Mouse (Mus musculus) hindbrain, embryonic 15.5 days (tissue): ENCODE measurements around the gene Cox5b. TPM values are rescaled to one million over a fixed set of nuclear protein-coding genes. Genes with fewer than 3 reads are reported as not detected.
"Not testable (repeated sequence)": the region's sequence is repeated elsewhere in the genome, so short reads cannot be mapped to it uniquely, and the experiment has no call there.

Experiments used
- ATAC-seq: fragments of 200-750 bp; cut with Nextera tagmentation; 2 replicates; pipeline ENCODE4 v1.8.0; 2017; ENCODE audit warnings: low read depth, moderate number of reproducible peaks, moderate TSS enrichment; ENCODE audit not compliant: low FRiP score
- H3K27ac ChIP-seq: fragments of 300-500 bp; sonication (generic); replicated peaks from 2 replicates; pipeline ENCODE4 v1.5.1; 2015; ENCODE audit warnings: mild to moderate bottlenecking, inconsistent platforms
- H3K27me3 ChIP-seq: fragments of 300-500 bp; sonication (generic); 2 replicates; pipeline ENCODE4 v1.6.1; 2015; ENCODE audit warnings: control low read depth, inconsistent platforms
- H3K36me3 ChIP-seq: fragments of 300-500 bp; sonication (generic); 2 replicates; pipeline ENCODE4 v1.6.1; 2015; ENCODE audit warnings: control low read depth, inconsistent platforms
- H3K4me1 ChIP-seq: fragments of 300-500 bp; sonication (generic); replicated peaks from 2 replicates; pipeline ENCODE4 v1.6.1; 2015; ENCODE audit warnings: control low read depth, inconsistent platforms
- H3K4me2 ChIP-seq: fragments of 300-500 bp; sonication (generic); 2 replicates; pipeline ENCODE4 v1.6.1; 2015; ENCODE audit warnings: moderate library complexity, mild to moderate bottlenecking, inconsistent platforms
- H3K4me3 ChIP-seq: fragments of 300-500 bp; sonication (generic); 2 replicates; pipeline ENCODE4 v1.5.1; 2015; ENCODE audit warnings: mild to moderate bottlenecking, inconsistent platforms
- H3K9ac ChIP-seq: fragments of 300-500 bp; sonication (generic); 2 replicates; pipeline ENCODE4 v1.6.1; 2015; ENCODE audit warnings: inconsistent platforms
- H3K9me3 ChIP-seq: fragments of 300-500 bp; sonication (generic); 2 replicates; pipeline ENCODE4 v1.6.1; 2016; ENCODE audit warnings: control low read depth, inconsistent platforms
- WGBS: fragments of 180-500 bp; shearing (Covaris S2); methylation state at CpG from one replicate; pipeline ENCODE4 v1.1.7; 2015; 5-methylcytosine and 5-hydroxymethylcytosine counted together
- polyA plus RNA-seq: library from polyadenylated mRNA; unstranded; fragments of >200 nt; fragmentation: Nextera tagmentation; extraction: Ambion mirVana; gene quantifications from 2 replicates; pipeline ENCODE4 v1.2.1, GENCODE M21; 2015

Gene Cox5b
- polyA plus RNA-seq, 1 experiment from 2014 or later, result 713 TPM

GRCm38 (mm10) chr1:36665934-36666333, 25.3 kb upstream of the Cox5b start:
- H3K4me2 ChIP-seq, result no peak overlapping the region
- 61% methylated on average over 4 of the region's 4 CpGs for WGBS

GRCm38 (mm10) chr1:36668007-36668406, 23.2 kb upstream of the Cox5b start:
- WGBS, result 69% methylated on average over 4 of the region's 4 CpGs
- not testable (repeated sequence) for H3K4me2 ChIP-seq, H3K9ac ChIP-seq, H3K27me3 ChIP-seq, H3K27ac ChIP-seq, ATAC-seq, H3K9me3 ChIP-seq, H3K4me1 ChIP-seq, H3K36me3 ChIP-seq, H3K4me3 ChIP-seq

More at GRCm38 (mm10) chr1:36665934-36666333, 25.3 kb upstream of the Cox5b start:
- Histone ChIP-seq H3K9ac (no peak overlapping the region), H3K36me3 (no peaks in the 10 kb centered on the region), H3K27ac (no peak overlapping the region), H3K9me3 (no peaks in the 10 kb centered on the region), H3K4me1 (no peaks in the 10 kb centered on the region), H3K4me3 (no peak overlapping the region), H3K27me3 (no peaks in the 10 kb centered on the region)
- no peak for ATAC-seq

- no peaks in the 10 kb centered on the region for H3K4me1 ChIP-seq
- no peak overlapping the region for H3K4me3 ChIP-seq
- no peaks in the 10 kb centered on the region for H3K36me3 ChIP-seq
- H3K4me2 ChIP-seq, result no peak overlapping the region
- ATAC-seq, result no peak
- no peaks in the 10 kb centered on the region for H3K9me3 ChIP-seq
- H3K9ac ChIP-seq, result no peak overlapping the region
- no peak overlapping the region for H3K27ac ChIP-seq
- no peaks in the 10 kb centered on the region for H3K27me3 ChIP-seq
- WGBS, result 83% methylated on average over 4 of the region's 4 CpGs
Measured at GRCm38 (mm10) chr1:36670256-36670655, 21.0 kb upstream of the Cox5b start.

- no peaks in the 10 kb centered on the region for H3K36me3 ChIP-seq
- H3K9ac ChIP-seq, result no peak overlapping the region
- WGBS, result 93% methylated on average over 10 of the region's 10 CpGs
- H3K4me3 ChIP-seq, result no peak overlapping the region
- no peaks in the 10 kb centered on the region for H3K9me3 ChIP-seq
- H3K4me1 ChIP-seq, result no peaks in the 10 kb centered on the region
- no peaks in the 10 kb centered on the region for H3K27me3 ChIP-seq
- no peak overlapping the region for H3K27ac ChIP-seq
- no peak overlapping the region for H3K4me2 ChIP-seq
- ATAC-seq, result no peak
Measured at GRCm38 (mm10) chr1:36671260-36671659, 20.0 kb upstream of the Cox5b start.

- Histone ChIP-seq H3K4me1 (no peaks in the 10 kb centered on the region), H3K27ac (no peak overlapping the region), H3K9me3 (no peaks in the 10 kb centered on the region), H3K4me3 (no peak overlapping the region), H3K27me3 (no peaks in the 10 kb centered on the region), H3K36me3 (no peaks in the 10 kb centered on the region), H3K9ac (no peak overlapping the region), H3K4me2 (no peak overlapping the region)
- WGBS, result 44% methylated on average over 16 of the region's 16 CpGs
- ATAC-seq, result no peak
Measured at GRCm38 (mm10) chr1:36672648-36673350, 18.4 kb upstream of the Cox5b start.

GRCm38 (mm10) chr1:36674936-36675335, 16.3 kb upstream of the Cox5b start:
- Histone ChIP-seq H3K9me3 (no peaks in the 10 kb centered on the region), H3K4me1 (no peaks in the 10 kb centered on the region), H3K36me3 (no peaks in the 10 kb centered on the region), H3K9ac (no peak overlapping the region), H3K27me3 (no peaks in the 10 kb centered on the region), H3K27ac (no peak overlapping the region), H3K4me2 (no peak overlapping the region), H3K4me3 (no peak overlapping the region)
- WGBS, result 77% methylated on average over 3 of the region's 3 CpGs
- ATAC-seq, result no peak

GRCm38 (mm10) chr1:36680893-36681292, 10.4 kb upstream of the Cox5b start:
- Histone ChIP-seq H3K9me3 (no peaks in the 10 kb centered on the region), H3K4me1 (no peaks in the 10 kb centered on the region), H3K4me3 (no peak overlapping the region), H3K9ac (no peak overlapping the region), H3K4me2 (no peak overlapping the region), H3K36me3 (no peaks in the 10 kb centered on the region), H3K27me3 (no peaks in the 10 kb centered on the region), H3K27ac (no peak overlapping the region)
- 56% methylated on average over 7 of the region's 7 CpGs for WGBS
- ATAC-seq, result 0 out of 2 replicates have a peak, but pooled peaks have one; percentile 23

- Histone ChIP-seq H3K27ac (no peak within 1 kb of the TSS), H3K27me3 (no peaks in the 10 kb centered on the region), H3K9ac (no peak within 1 kb of the TSS), H3K4me2 (no peak within 1 kb of the TSS), H3K4me1 (no peaks in the 10 kb centered on the region), H3K9me3 (no peaks in the 10 kb centered on the region), H3K4me3 (no peak within 1 kb of the TSS), H3K36me3 (no peaks in the 10 kb centered on the region)
- 94% methylated on average over 39 of the region's 39 CpGs for WGBS
- ATAC-seq, result no peak
Measured at GRCm38 (mm10) chr1:36682620-36683355, 8.5 kb upstream of the Cox5b start, which contains the start of gene Fam178b. Fam178b (minus strand) TSS chr1:36683183.

- H3K9ac ChIP-seq, result no peak overlapping the region
- WGBS, result 13% methylated on average over 13 of the region's 13 CpGs
- no peaks in the 10 kb centered on the region for H3K27me3 ChIP-seq
- ATAC-seq, result peak; percentile 82
- H3K4me1 ChIP-seq, result no peaks in the 10 kb centered on the region
- no peaks in the 10 kb centered on the region for H3K36me3 ChIP-seq
- no peak overlapping the region for H3K4me3 ChIP-seq
- no peak overlapping the region for H3K27ac ChIP-seq
- no peaks in the 10 kb centered on the region for H3K9me3 ChIP-seq
- H3K4me2 ChIP-seq, result no peak overlapping the region
Measured at GRCm38 (mm10) chr1:36683810-36684467, 7.3 kb upstream of the Cox5b start.

- 65% methylated on average over 11 of the region's 11 CpGs for WGBS
- H3K4me1 ChIP-seq, result peaks cover 15% of the 10 kb centered on the region
- H3K36me3 ChIP-seq, result peaks cover 16% of the 10 kb centered on the region
- peak overlapping the region; percentile 42 for H3K9ac ChIP-seq
- H3K4me2 ChIP-seq, result peak overlapping the region; percentile 87
- H3K27me3 ChIP-seq, result no peaks in the 10 kb centered on the region
- no peaks in the 10 kb centered on the region for H3K9me3 ChIP-seq
- no peak for ATAC-seq
- H3K4me3 ChIP-seq, result peak overlapping the region; percentile 79
- H3K27ac ChIP-seq, result peak overlapping the region; percentile 76
Measured at GRCm38 (mm10) chr1:36690671-36691235, 496 bp upstream of the Cox5b start.

- Histone ChIP-seq H3K4me1 (peaks cover 15% of the 10 kb centered on the region), H3K9ac (no peak overlapping the region), H3K27me3 (no peaks in the 10 kb centered on the region), H3K9me3 (no peaks in the 10 kb centered on the region), H3K4me2 (no peak overlapping the region), H3K36me3 (peaks cover 30% of the 10 kb centered on the region), H3K4me3 (no peak overlapping the region), H3K27ac (no peak overlapping the region)
- 87% methylated on average over 6 of the region's 6 CpGs for WGBS
- no peak for ATAC-seq
Measured at GRCm38 (mm10) chr1:36694871-36695270, 3.6 kb downstream of the Cox5b start.

- H3K27me3 ChIP-seq, result no peaks in the 10 kb centered on the region
- peaks cover 45% of the 10 kb centered on the region for H3K36me3 ChIP-seq
- no peak overlapping the region for H3K4me3 ChIP-seq
- ATAC-seq, result no peak
- 72% methylated on average over 6 of the region's 6 CpGs for WGBS
- no peaks in the 10 kb centered on the region for H3K9me3 ChIP-seq
- H3K27ac ChIP-seq, result no peak overlapping the region
- no peak overlapping the region for H3K4me2 ChIP-seq
- peaks cover 11% of the 10 kb centered on the region for H3K4me1 ChIP-seq
- H3K9ac ChIP-seq, result no peak overlapping the region
Measured at GRCm38 (mm10) chr1:36696411-36696810, 5.2 kb downstream of the Cox5b start.
